Mouse (Mus musculus) heart, embryonic 15.5 days (tissue): ENCODE data around the gene Srgap3. TPM values are rescaled to one million over a fixed set of nuclear protein-coding genes. Genes with fewer than 3 reads are reported as not detected.

Source experiments
- ATAC-seq: fragments of 200-750 bp; cut with Nextera tagmentation; replicated peaks from 2 replicates; pipeline ENCODE4 v1.8.0; 2017; ENCODE audit warnings: low read depth, moderate TSS enrichment; ENCODE audit not compliant: insufficient number of reproducible peaks, insufficient read depth, low FRiP score
- H3K27ac ChIP-seq: fragments of 300-500 bp; sonication (generic); 2 replicates; pipeline ENCODE4 v1.5.1; 2015; ENCODE audit warnings: mild to moderate bottlenecking, inconsistent platforms
- H3K27me3 ChIP-seq: fragments of 300-500 bp; sonication (generic); 2 replicates; pipeline ENCODE4 v1.6.1; 2015; ENCODE audit warnings: inconsistent platforms
- H3K36me3 ChIP-seq: fragments of 300-500 bp; sonication (generic); 2 replicates; pipeline ENCODE4 v1.6.1; 2015; ENCODE audit warnings: mild to moderate bottlenecking, inconsistent platforms
- H3K4me1 ChIP-seq: fragments of 300-500 bp; sonication (generic); replicated peaks from 2 replicates; pipeline ENCODE4 v1.6.1; 2015; ENCODE audit warnings: inconsistent platforms
- H3K4me2 ChIP-seq: fragments of 300-500 bp; sonication (generic); 2 replicates; pipeline ENCODE4 v1.6.1; 2015; ENCODE audit warnings: inconsistent platforms, mild to moderate bottlenecking, moderate library complexity
- H3K4me3 ChIP-seq: fragments of 300-500 bp; sonication (generic); 2 replicates; pipeline ENCODE4 v1.5.1; 2015; ENCODE audit warnings: mild to moderate bottlenecking, inconsistent platforms
- H3K9ac ChIP-seq: fragments of 300-500 bp; sonication (generic); 2 replicates; pipeline ENCODE4 v1.6.1; 2015; ENCODE audit warnings: mild to moderate bottlenecking, inconsistent platforms
- H3K9me3 ChIP-seq: fragments of 300-500 bp; sonication (generic); replicated peaks from 2 replicates; pipeline ENCODE4 v1.6.1; 2016; ENCODE audit warnings: inconsistent platforms
- whole genome bisulfite sequencing: fragments of 180-500 bp; shearing (Covaris S2); methylation state at CpG from one replicate; pipeline ENCODE4 v1.1.7; 2015; ENCODE audit warnings: mixed read lengths; 5-methylcytosine and 5-hydroxymethylcytosine counted together
- polyA plus RNA-seq: library from polyadenylated mRNA; unstranded; fragments of >200 nt; fragmentation: Nextera tagmentation; extraction: Ambion mirVana; gene quantifications from 2 replicates; pipeline ENCODE4 v1.2.1, GENCODE M21; 2015

Gene Srgap3
- polyA plus RNA-seq, 1 experiment from 2014 or later = 1.0 TPM

DNA sequence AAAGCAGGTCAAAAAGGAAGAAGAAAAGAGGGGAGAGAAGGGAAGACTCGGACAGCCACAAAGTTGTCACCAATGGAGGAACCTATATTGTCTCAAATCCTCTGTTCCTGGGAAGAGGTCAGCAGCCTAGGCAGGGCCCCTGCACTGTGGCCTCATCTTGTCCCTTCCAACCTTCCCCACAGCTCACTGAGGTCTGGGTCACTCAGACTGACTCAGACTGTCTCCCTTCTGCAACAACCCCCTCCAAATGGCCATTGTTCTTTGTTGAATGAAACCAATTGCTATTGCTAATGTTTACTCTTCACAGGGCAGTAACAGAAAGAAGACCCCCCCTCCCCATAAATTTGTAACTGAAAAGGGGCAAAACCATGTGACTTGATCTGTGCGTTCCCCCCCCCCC is 2.2 kb upstream of the Srgap3 start:
- Histone ChIP-seq H3K4me2 (no peak overlapping the region), H3K4me3 (no peak overlapping the region), H3K9ac (no peak overlapping the region), H3K27me3 (0 out of 2 replicates have a peak, but pooled peaks cover 3% of the 10 kb centered on the region), H3K9me3 (no peaks in the 10 kb centered on the region), H3K4me1 (peaks cover 29% of the 10 kb centered on the region), H3K27ac (no peak overlapping the region), H3K36me3 (no peaks in the 10 kb centered on the region)
- no peak for ATAC-seq
- 77% methylated on average over 2 of the region's 2 CpGs for WGBS

- H3K27ac ChIP-seq = no peak overlapping the region
- H3K9ac ChIP-seq = no peak overlapping the region
- no peak for ATAC-seq
- H3K9me3 ChIP-seq = no peaks in the 10 kb centered on the region
- H3K4me3 ChIP-seq = no peak overlapping the region
- H3K36me3 ChIP-seq = no peaks in the 10 kb centered on the region
- peaks cover 29% of the 10 kb centered on the region for H3K4me1 ChIP-seq
- no peak overlapping the region for H3K4me2 ChIP-seq
- 55% methylated on average over 2 of the region's 2 CpGs for WGBS
- 0 out of 2 replicates have a peak, but pooled peaks cover 3% of the 10 kb centered on the region for H3K27me3 ChIP-seq
These were observed 1.4 kb upstream of the Srgap3 start for GRCm38 (mm10) chr6:112948416-112948815.

DNA sequence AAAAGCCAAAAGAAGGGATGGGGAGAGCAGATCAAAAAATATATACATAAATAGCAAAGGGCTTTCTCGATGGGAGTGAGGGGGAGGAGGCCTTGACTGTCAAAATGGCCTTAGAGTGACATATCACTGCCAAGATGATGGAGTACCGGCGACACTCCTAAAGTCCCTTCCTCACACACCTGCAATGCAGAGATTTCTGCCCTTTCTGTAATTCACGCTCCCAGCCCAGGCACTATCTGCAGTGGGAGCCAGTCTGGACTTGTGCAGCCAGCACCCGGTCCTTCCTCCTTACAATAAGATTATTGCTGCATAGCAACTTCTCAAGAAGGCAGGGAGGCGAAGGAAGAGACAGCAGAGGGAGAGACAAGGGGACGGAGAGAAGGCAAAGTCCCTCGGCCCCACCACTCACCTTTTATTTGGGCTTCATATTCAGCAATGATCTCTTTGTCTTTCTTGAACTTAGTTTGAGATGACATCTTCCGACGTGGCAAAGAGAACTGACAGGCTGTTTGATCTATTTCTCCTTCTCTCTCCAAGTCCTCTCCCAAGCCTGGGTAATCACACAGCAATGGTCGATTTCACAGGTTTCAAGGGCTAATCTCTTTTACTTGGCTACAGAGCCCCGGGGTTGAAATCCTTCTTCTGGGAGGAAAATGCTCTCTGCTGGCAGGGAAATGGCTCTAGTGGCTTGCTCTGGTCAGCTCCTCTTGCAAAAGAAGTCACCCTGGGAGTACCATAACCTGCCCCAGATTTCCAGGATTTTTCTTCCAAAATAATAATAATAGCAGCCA is 850 bp downstream of the Srgap3 start:
- peak overlapping the region; percentile 78; the same call in 1 of the 2 replicates for H3K27ac ChIP-seq
- peak overlapping the region; percentile 59 for H3K9ac ChIP-seq
- H3K4me2 ChIP-seq = peak overlapping the region; percentile 88
- no peaks in the 10 kb centered on the region for H3K9me3 ChIP-seq
- H3K4me1 ChIP-seq = peaks cover 29% of the 10 kb centered on the region
- H3K27me3 ChIP-seq = 0 out of 2 replicates have a peak, but pooled peaks cover 3% of the 10 kb centered on the region
- no peaks in the 10 kb centered on the region for H3K36me3 ChIP-seq
- no peak for ATAC-seq
- peak overlapping the region; percentile 66 for H3K4me3 ChIP-seq
- 22% methylated on average over 12 of the region's 12 CpGs for WGBS

DNA sequence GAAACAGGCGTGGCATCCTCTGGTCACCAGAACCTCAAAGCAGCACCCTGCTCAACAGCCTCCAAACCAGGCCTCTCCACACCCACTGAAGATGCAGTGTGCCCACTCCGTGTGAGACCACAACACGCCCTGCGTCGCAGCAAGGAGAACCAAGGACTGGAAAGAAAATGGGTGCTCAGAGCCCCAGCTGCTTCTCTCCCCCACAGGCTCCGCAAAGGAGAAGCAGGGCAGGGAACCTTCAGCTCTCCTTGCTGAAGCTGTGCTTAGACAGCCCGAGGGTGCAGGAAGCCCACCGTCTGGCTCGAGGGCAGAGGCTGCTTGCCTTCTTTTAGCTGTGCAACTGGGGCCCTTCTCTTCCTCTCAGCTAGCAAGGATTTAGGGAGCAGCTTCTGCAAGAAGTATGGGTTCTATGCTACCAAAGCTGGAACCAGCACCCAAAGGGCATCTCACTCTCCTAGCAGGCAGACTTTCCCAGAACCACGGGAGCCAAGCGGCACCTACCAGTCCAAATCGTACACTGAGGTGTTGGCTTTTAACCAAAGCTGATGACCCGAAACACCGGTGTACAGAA is 1.8 kb downstream of the Srgap3 start:
- H3K9me3 ChIP-seq = no peaks in the 10 kb centered on the region
- ATAC-seq = no peak
- no peaks in the 10 kb centered on the region for H3K36me3 ChIP-seq
- peak overlapping the region; percentile 88 for H3K4me2 ChIP-seq
- H3K27ac ChIP-seq = no peak overlapping the region
- H3K4me3 ChIP-seq = peak overlapping the region; percentile 66
- 0 out of 2 replicates have a peak overlapping the region, but pooled peaks have one; percentile 16 for H3K9ac ChIP-seq
- H3K27me3 ChIP-seq = 0 out of 2 replicates have a peak, but pooled peaks cover 3% of the 10 kb centered on the region
- WGBS = 45% methylated on average over 14 of the region's 14 CpGs
- peaks cover 29% of the 10 kb centered on the region for H3K4me1 ChIP-seq

GRCm38 (mm10) chr6:112943596-112944245 is 3.3 kb downstream of the Srgap3 start:
- no peaks in the 10 kb centered on the region for H3K36me3 ChIP-seq
- no peak overlapping the region for H3K27ac ChIP-seq
- no peak for ATAC-seq
- H3K27me3 ChIP-seq = 0 out of 2 replicates have a peak, but pooled peaks cover 3% of the 10 kb centered on the region
- H3K4me1 ChIP-seq = peaks cover 26% of the 10 kb centered on the region
- H3K4me3 ChIP-seq = no peak overlapping the region
- no peaks in the 10 kb centered on the region for H3K9me3 ChIP-seq
- no peak overlapping the region for H3K9ac ChIP-seq
- H3K4me2 ChIP-seq = no peak overlapping the region
- WGBS = 72% methylated on average over 9 of the region's 9 CpGs

- WGBS = 78% methylated on average over 9 of the region's 9 CpGs
- no peaks in the 10 kb centered on the region for H3K36me3 ChIP-seq
- no peaks in the 10 kb centered on the region for H3K4me1 ChIP-seq
- no peaks in the 10 kb centered on the region for H3K9me3 ChIP-seq
- H3K4me2 ChIP-seq = no peak overlapping the region
- no peak; the same call in 1 of the 2 replicates for ATAC-seq
- H3K9ac ChIP-seq = no peak overlapping the region
- no peaks in the 10 kb centered on the region for H3K27me3 ChIP-seq
- no peak overlapping the region for H3K4me3 ChIP-seq
- H3K27ac ChIP-seq = no peak overlapping the region
These were observed 7.8 kb downstream of the Srgap3 start for GRCm38 (mm10) chr6:112939281-112939680.

GRCm38 (mm10) chr6:112937791-112938190 is 9.3 kb downstream of the Srgap3 start:
- no peak for ATAC-seq
- 80% methylated on average over 2 of the region's 2 CpGs for WGBS

DNA sequence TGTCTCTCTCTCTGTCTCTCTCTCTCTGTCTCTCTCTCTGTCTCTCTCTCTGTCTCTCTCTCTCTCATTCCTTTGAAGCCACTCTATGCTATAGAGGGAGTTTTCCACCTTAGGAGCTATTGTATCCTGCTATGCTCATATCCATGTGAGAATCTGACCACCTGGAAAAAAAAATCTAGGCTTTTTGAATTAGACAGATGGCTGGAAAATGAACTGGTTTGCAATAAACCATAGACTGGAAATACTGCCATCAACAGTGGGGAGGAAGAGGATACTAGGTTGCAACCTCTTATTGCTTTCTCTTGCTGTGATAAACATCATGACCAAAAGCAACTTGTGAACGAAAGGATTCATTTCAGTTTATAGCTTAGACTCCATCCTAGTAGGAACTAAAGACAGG is 12.6 kb downstream of the Srgap3 start:
- Histone ChIP-seq H3K4me2 (no peak overlapping the region), H3K4me1 (peaks cover 4% of the 10 kb centered on the region), H3K9ac (no peak overlapping the region), H3K9me3 (no peaks in the 10 kb centered on the region), H3K4me3 (no peak overlapping the region), H3K27ac (no peak overlapping the region), H3K27me3 (no peaks in the 10 kb centered on the region), H3K36me3 (no peaks in the 10 kb centered on the region)
- ATAC-seq = no peak
- 79% methylated on average over 1 of the region's 1 CpGs for WGBS

More at GRCm38 (mm10) chr6:112937791-112938190, 9.3 kb downstream of the Srgap3 start:
- Histone ChIP-seq H3K27me3 (no peaks in the 10 kb centered on the region), H3K27ac (no peak overlapping the region), H3K9ac (no peak overlapping the region), H3K4me1 (no peaks in the 10 kb centered on the region), H3K4me2 (no peak overlapping the region), H3K36me3 (no peaks in the 10 kb centered on the region), H3K9me3 (no peaks in the 10 kb centered on the region), H3K4me3 (no peak overlapping the region)

- Histone ChIP-seq H3K4me1 (peaks cover 4% of the 10 kb centered on the region), H3K9me3 (no peaks in the 10 kb centered on the region)
- ATAC-seq = no peak
These were observed 14.5 kb downstream of the Srgap3 start for GRCm38 (mm10) chr6:112932611-112933010.

DNA sequence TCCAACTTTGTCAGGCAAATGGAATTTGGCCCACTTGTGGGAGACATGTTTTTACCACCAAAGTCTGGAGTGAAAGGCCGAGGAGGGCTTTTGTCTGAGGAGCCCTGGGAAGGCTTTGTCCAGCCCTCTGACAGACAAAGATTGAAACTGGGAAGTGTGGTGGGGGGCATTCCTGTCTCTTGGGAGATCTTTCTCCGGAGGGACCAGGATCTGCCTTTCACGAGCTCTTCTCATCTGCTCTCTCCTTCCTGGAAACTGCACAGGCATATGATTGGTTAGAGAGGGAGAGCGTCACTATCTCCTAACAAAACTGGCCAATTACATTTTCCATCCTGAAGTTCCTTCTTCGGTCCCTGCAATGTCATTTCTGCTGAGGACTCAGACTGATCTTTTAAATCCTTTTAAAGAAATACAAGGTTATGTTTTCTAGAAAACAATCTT is 17.0 kb downstream of the Srgap3 start:
- no peaks in the 10 kb centered on the region for H3K36me3 ChIP-seq
- H3K4me2 ChIP-seq = peak overlapping the region; percentile 45
- H3K4me3 ChIP-seq = peak overlapping the region; percentile 21; the same call in 1 of the 2 replicates
- H3K4me1 ChIP-seq = peaks cover 4% of the 10 kb centered on the region
- H3K9me3 ChIP-seq = no peaks in the 10 kb centered on the region
- no peak overlapping the region for H3K9ac ChIP-seq
- no peak overlapping the region for H3K27ac ChIP-seq
- WGBS = 35% methylated on average over 5 of the region's 5 CpGs
- peak; percentile 64; the same call in 1 of the 2 replicates for ATAC-seq
- no peaks in the 10 kb centered on the region for H3K27me3 ChIP-seq

More at GRCm38 (mm10) chr6:112932611-112933010, 14.5 kb downstream of the Srgap3 start:
- H3K27ac ChIP-seq = no peak overlapping the region
- H3K27me3 ChIP-seq = no peaks in the 10 kb centered on the region
- H3K36me3 ChIP-seq = no peaks in the 10 kb centered on the region
- no peak overlapping the region for H3K4me2 ChIP-seq
- no peak overlapping the region for H3K4me3 ChIP-seq
- H3K9ac ChIP-seq = no peak overlapping the region
- 66% methylated on average over 8 of the region's 8 CpGs for WGBS

DNA sequence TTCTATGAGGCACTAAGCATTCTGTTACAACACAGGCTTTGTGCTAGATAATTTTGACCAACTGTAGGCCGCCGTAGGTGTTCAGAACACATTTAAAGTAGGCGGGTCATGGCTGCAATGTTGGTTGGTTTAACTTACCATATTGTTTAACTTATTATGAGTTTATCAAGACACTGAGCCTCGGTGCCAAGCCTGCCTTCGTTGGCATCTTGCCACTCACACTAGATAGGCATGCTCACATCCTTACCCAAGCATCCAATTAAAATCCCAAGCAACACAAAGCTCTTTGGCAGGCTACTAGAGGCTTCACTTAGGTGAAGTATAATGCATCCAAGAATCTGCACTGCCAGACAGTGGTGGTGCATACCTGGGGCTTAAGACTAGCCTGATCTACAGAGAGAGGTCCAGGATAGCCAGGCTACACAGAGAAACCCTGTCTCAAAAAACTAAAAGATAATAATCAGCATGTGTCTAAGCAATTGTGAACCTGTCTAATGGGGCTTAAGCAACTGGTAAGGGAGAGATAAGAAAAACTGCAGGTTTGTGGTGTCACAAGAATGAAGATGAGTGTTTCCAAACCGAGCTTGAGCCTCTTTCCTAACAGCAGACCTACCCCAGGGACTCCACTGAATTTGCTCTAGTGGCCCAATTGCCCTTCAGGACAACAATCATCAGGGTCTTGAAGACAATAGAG is 17.6 kb downstream of the Srgap3 start:
- no peak for ATAC-seq
- Histone ChIP-seq H3K4me3 (no peak overlapping the region), H3K36me3 (no peaks in the 10 kb centered on the region), H3K4me1 (peaks cover 4% of the 10 kb centered on the region), H3K4me2 (0 out of 2 replicates have a peak overlapping the region, but pooled peaks have one; percentile 45), H3K9ac (no peak overlapping the region), H3K27me3 (no peaks in the 10 kb centered on the region), H3K27ac (no peak overlapping the region), H3K9me3 (no peaks in the 10 kb centered on the region)
- WGBS = 71% methylated on average over 6 of the region's 6 CpGs
